Mouse (Mus musculus): ENCODE measurements at regions not wholly inside any gene's neighbourhood (a gene's known extent, or its start where the extent isn't known, plus 50 kb on each side); places are given as distances from the start of the nearest gene placed in this dataset.

- no peak for DNase-seq (ENCODE audit: low spot score in 2 of 2)
These were observed 178.4 kb downstream of the Foxo1 start for GRCm38 (mm10) chr3:52446500-52446899.

GRCm38 (mm10) chr3:52444420-52445119, 176.4 kb downstream of the Foxo1 start:
- no peak for DNase-seq (ENCODE audit: low spot score in 2 of 2)

- no peak for DNase-seq (ENCODE audit: low spot score in 2 of 2)
These were observed 175.7 kb downstream of the Foxo1 start for GRCm38 (mm10) chr3:52443856-52444255.

GRCm38 (mm10) chr3:52429014-52429589, 161.0 kb downstream of the Foxo1 start:
- no peak for DNase-seq (ENCODE audit: low spot score in 2 of 2)

DNA sequence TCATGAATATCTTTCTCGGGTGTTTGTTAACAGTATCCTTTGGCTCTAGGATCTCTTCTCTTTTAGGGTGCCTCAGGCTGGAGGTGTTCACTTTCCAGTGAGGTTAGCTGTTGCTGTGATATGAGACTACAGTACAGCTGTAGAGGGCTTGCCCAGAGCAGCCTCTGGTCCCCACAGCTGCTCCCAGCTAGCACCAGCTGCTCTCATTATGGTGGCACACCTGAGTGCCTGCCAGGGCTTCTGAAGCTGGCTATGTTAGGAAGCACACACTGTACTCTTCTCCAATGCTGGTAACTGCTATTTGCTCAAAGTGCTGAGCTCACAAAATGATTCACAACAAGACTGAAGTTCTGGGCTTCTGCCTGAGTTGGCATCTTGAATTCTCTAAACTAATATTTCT, 154.7 kb downstream of the Foxo1 start:
- no peak for DNase-seq (ENCODE audit: low spot score in 2 of 2)

DNA sequence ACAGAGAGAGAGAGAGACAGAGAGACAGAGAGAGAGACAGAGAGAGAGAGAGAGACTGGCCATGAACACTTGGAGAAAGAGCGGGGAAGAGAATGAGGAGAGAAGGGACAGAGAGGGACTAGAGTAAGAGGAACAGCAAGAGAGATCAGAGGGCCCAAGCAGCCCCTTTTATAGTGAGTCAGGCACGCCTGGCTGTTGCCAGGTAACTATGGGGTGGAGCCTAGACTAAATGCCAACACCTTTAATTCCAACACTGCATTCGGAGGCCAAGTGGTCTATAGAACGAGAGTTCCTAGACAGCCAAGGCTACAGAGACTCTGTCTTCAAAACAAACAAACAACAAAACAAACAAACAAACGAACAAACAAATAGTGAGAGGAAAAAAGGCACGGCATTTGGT, 148.1 kb downstream of the Foxo1 start:
- no peak for DNase-seq (ENCODE audit: low spot score in 2 of 2)

DNA sequence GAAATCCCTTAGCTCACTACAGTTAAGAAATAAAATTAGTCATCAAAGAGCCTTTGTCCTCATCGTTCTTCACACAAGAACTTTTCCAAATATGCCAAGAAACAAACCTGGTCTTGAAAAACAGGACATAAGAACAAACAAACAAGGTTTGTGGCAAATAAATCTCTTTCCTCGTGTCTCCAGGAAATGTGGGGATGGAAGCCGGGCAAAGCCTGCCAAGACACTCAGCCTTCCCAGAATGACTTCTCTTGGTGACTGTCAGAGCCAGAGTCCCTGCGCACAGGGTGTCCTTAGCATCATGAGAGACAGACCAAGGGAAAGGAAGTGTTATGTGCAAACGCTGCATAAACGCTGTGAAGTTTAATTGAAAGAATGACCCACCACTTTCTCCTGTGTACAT, 147.2 kb downstream of the Foxo1 start:
- DNase-seq (ENCODE audit: low spot score in 2 of 2): no peak

GRCm38 (mm10) chr3:52414017-52414416, 145.9 kb downstream of the Foxo1 start:
- no peak for DNase-seq (ENCODE audit: low spot score in 2 of 2)

GRCm38 (mm10) chr3:52413187-52413746, 145.1 kb downstream of the Foxo1 start:
- DNase-seq (ENCODE audit: low spot score in 2 of 2): no peak

- no peak for DNase-seq (ENCODE audit: low spot score in 2 of 2)
These were observed 143.2 kb downstream of the Foxo1 start for GRCm38 (mm10) chr3:52411356-52411755.

DNA sequence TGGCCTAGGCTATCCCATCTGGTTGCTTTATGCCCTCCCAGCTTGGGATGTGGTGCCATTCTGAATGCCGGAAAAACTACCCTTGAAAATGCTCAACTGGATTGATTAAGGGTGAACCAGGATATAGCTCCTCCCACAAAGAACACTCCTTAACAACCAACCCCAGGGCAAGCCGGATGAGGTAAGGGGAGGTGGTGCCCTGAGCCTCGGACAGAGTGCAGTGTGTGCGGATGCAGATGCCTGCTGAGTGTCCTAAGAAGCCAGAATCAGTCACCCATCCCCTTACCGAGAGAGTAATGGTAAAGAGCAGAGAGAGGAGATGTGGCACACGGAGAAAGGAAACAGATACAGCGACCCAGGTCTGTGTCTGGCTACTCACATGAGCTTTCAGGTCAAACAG, 141.3 kb downstream of the Foxo1 start:
- no peak for DNase-seq (ENCODE audit: low spot score in 2 of 2)

- DNase-seq (ENCODE audit: low spot score in 2 of 2): no peak
These were observed 138.7 kb downstream of the Foxo1 start for GRCm38 (mm10) chr3:52406778-52407318.

DNA sequence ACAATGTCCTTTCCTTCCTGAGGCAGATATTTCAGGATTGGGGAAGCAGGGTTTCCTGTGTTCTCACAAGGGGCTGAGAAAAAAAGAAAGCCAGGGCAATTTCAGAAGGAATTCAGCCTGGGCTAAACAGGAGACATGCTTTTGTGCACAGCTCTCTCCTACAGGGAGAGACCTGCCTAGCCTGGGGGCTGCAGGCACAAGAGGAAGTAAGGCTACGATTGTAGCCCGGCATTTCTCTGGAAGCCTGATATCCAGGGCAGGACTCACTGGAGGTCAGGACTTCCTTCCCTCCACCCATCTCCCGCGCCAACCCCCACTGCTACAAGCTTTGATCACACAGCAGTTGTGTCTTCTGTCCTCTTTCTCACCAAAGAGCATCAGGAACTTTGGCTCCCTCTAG, 136.5 kb downstream of the Foxo1 start:
- DNase-seq (ENCODE audit: low spot score in 2 of 2): no peak

DNA sequence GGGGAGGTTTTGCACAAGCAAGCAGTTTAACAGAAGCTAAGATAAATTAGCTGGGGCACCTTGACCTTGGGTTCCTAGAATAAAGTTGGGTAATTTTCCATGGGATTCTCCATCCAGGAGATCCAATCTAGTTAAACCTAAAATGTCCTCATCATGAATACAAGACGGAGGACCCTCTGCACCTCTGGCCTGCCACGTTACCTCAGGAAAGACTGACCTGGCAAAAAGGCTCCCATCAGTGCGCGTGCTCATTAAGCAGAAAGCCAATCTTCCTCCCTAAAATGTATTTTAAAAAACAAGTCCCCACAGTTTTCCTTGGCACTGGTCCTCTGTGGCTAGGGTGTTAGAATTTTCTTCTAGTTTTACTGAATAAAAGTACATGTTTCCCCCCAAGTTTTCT, 134.9 kb downstream of the Foxo1 start:
- no peak for DNase-seq (ENCODE audit: low spot score in 2 of 2)

All from cerebellum, postnatal 4 days (tissue).